Mouse (Mus musculus) embryonic fibroblast, embryonic 13.5 days (primary cell): ENCODE results near the gene Orm2. TPM values are rescaled to one million over a fixed set of nuclear protein-coding genes. Genes with fewer than 3 reads are reported as not detected.

Source experiments
- H3K27ac ChIP-seq: 2 replicates; pipeline ENCODE4 v1.5.1; 2012; ENCODE audit warnings: low read length, control low read depth, inconsistent platforms; ENCODE audit not compliant: insufficient read depth
- H3K4me1 ChIP-seq: 2 replicates; pipeline ENCODE4 v1.6.1; 2011; ENCODE audit warnings: low read length; ENCODE audit not compliant: control insufficient read depth, insufficient read depth
- H3K4me3 ChIP-seq: 2 replicates; pipeline ENCODE4 v1.5.1; 2011; ENCODE audit warnings: mild to moderate bottlenecking, control low read depth, low read length; ENCODE audit not compliant: insufficient read depth
- CTCF ChIP-seq: IDR thresholded peaks from 2 replicates; pipeline ENCODE4 v1.5.1; 2011; ENCODE audit warnings: mild to moderate bottlenecking, control low read depth, low read length, moderate library complexity, borderline replicate concordance; ENCODE audit not compliant: insufficient read depth
- POLR2A ChIP-seq: IDR thresholded peaks from 2 replicates; pipeline ENCODE4 v1.6.1; 2011; ENCODE audit warnings: low read depth, mild to moderate bottlenecking, control low read depth, low read length, moderate library complexity
- polyA plus RNA-seq: library from polyadenylated mRNA; stranded (reverse); fragments of >200 nt; gene quantifications from 2 replicates; pipeline ENCODE4 v1.2.4, GENCODE M21; 2011; ENCODE audit warnings: low read depth; ENCODE audit not compliant: missing spikeins, insufficient read length

The Orm2 gene
- polyA plus RNA-seq, 1 experiment, result not detected

DNA sequence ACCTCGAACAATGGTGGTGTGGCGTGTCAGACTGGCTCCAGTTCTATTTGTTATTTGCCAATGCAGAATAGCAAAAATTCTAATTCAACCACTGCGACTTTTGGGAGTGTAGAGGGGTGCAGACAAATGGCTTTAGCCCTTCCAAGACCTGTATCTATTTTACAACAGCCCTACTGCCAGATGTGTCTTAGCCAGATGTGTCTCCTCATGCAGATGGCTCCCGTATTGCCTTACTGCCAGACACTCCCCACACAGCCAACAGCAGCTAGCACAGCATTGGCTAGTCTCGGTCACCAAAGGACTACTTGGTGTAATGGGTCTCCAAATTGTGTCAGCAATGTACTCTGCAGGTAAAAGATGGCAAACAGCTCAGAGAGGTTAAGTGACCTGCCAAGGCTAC, 49.0 kb downstream of the Orm2 start:
- Histone ChIP-seq H3K4me3 (no peak overlapping the region), H3K27ac (no peak overlapping the region), H3K4me1 (no peaks in the 10 kb centered on the region)
- no peak for TF ChIP-seq CTCF
- TF ChIP-seq POLR2A, result no peak

DNA sequence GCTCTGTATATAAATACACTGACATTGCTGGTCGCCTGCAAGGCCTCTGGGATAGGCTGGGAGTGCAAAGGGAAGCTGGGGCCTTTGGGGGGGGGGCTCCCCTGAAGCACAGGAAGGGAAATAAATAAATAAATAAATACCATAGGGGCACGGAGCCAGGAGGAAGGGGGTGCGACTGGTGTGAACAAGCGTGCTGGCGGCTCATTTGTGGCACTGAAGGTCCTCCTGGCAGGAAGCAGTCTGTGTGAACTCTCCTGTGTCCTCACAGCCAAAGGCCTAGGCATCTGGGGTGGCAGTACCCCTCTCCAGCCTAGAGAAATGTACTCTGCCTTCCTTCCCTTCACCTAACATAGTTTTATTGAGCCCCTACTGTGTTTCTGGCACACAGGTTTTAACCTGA, 52.7 kb downstream of the Orm2 start:
- no peak for TF ChIP-seq POLR2A
- TF ChIP-seq CTCF, result no peak
- Histone ChIP-seq H3K4me3 (no peak overlapping the region), H3K4me1 (no peaks in the 10 kb centered on the region), H3K27ac (no peak overlapping the region)

Other genes with a start within 250 kb of the Orm2 start
- gene Ambp, start 207.7 kb upstream of the Orm2 start, polyA plus RNA-seq, result not detected in 2 replicates
- not detected in 2 replicates for gene Kif12, start 190.3 kb upstream of the Orm2 start, polyA plus RNA-seq
- 11.8 and 18.2 TPM in 2 replicates for gene Col27a1, start 148.4 kb upstream of the Orm2 start, polyA plus RNA-seq
- not detected in 2 replicates for gene Orm1, start 17.9 kb upstream of the Orm2 start, polyA plus RNA-seq
- not detected in 2 replicates for gene Orm3, start 6.3 kb upstream of the Orm2 start, polyA plus RNA-seq
- 4.0 and 6.7 TPM in 2 replicates for gene Akna, start 40.9 kb downstream of the Orm2 start, polyA plus RNA-seq
- 6.1 and 7.5 TPM in 2 replicates for gene Whrn, start 133.5 kb downstream of the Orm2 start, polyA plus RNA-seq
- gene Atp6v1g1, start 182.3 kb downstream of the Orm2 start, polyA plus RNA-seq, result 181 and 213 TPM in 2 replicates
- 4.8 and 5.2 TPM in 2 replicates for gene Tmem268, start 196.3 kb downstream of the Orm2 start, polyA plus RNA-seq
- not detected in 2 replicates for gene Gm11213, start 242.8 kb downstream of the Orm2 start, polyA plus RNA-seq